ENCODE assay signal across 17 mouse cellular contexts in the genomic region with DNA sequence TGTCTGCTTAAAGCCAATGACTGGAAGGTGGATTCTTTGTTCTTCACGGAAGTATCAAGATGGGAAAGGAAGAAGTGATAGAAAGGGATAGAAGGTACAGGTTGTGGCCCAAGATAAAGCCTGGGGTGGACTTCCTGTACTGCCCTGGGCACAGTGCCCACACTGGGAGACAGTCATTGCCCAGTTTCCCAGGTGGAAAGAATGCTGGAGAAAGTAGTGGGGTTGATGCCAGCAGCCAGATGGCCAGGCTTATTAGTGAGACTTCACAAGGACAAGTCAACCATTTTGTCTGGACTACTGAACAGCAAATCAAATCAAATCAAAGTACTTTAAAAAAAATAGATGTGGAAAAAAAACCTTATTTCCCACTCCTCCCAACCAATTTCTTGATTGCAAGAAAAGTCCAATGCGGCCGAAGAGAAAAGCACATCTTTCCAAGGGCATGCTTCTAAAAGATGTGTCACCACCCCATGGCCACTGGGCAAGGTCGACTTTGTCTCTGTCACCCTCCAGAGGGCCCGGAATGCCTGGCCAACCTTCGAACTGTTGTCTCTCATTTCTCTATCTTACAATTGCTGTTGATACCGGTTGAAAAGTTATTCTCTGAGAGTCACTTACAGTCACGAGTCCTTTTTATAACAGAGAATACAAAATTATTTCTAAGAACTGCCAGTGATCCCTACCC.
DNase-seq lines count a peak whose midpoint lies in the region; TF ChIP-seq lines count a peak whose summit lies in the region.
"Had no signal": no experiment of that assay in that cellular context is flagged by ENCODE, and none has a peak within 500 bp of the region (broad histone marks: within the 10 kb centered on the region; RNA-seq: fewer than 3 reads in every experiment).

No protein-coding gene starts in this region.

- H3K27me3 ChIP-seq in kidney, adult 2 months (replicated peaks; ENCODE audit: control insufficient read depth, insufficient read depth, low read length) = no peaks in the 10 kb centered on the region
- H3K27me3 ChIP-seq: embryonic facial prominence, embryonic 15.5 days; limb, embryonic 13.5 days; liver, embryonic 15.5 days; midbrain, embryonic 13.5 days had no signal

- H3K4me3 ChIP-seq in kidney, adult 2 months (ENCODE audit: insufficient read depth, low read depth, low read length) = no peak overlapping the region
- H3K4me3 ChIP-seq: embryonic facial prominence, embryonic 15.5 days; limb, embryonic 13.5 days; liver, embryonic 15.5 days; midbrain, embryonic 13.5 days; myocyte had no signal

- peak; percentile 15 for DNase-seq in kidney, adult 2 months
- DNase-seq in kidney, postnatal 36 days = no peak
- DNase-seq in adrenal gland, postnatal 10 days = peak; percentile 54
- DNase-seq in cerebellum, adult 11-12 months = peak; percentile 97
- peak; percentile 97 for DNase-seq in cerebellum, postnatal 14 days
- DNase-seq in lung, postnatal 10 days = no peak
- no peak for DNase-seq in right cerebral cortex, adult 2 months (ENCODE audit: low spot score in 2 of 2)
- no peak for DNase-seq in right cerebral cortex, postnatal 14 days
- DNase-seq: kidney, adult 9 months; kidney, postnatal 25 days; layer of hippocampus, adult 9-11 months; thymus, postnatal 36 days had no signal

- no peaks in the 10 kb centered on the region for H3K4me1 ChIP-seq in kidney, adult 2 months (ENCODE audit: control insufficient read depth, insufficient read depth, low read length)
- H3K4me1 ChIP-seq: embryonic facial prominence, embryonic 15.5 days; limb, embryonic 13.5 days; liver, embryonic 15.5 days had no signal

- no peak for TF ChIP-seq POLR2A in kidney, adult 2 months (IDR thresholded peaks at IDR 0.05; ENCODE audit: low read depth, low read length)

- H3K36me3 ChIP-seq in kidney, adult 2 months (ENCODE audit: control insufficient read depth, insufficient read depth, low read length) = no peaks in the 10 kb centered on the region
- H3K36me3 ChIP-seq: embryonic facial prominence, embryonic 15.5 days; limb, embryonic 13.5 days; liver, embryonic 15.5 days; midbrain, embryonic 13.5 days had no signal

- H3K27ac ChIP-seq in kidney, adult 2 months (ENCODE audit: insufficient read depth, low read depth, low read length) = no peak overlapping the region
- H3K27ac ChIP-seq: embryonic facial prominence, embryonic 15.5 days; limb, embryonic 13.5 days; liver, embryonic 15.5 days; midbrain, embryonic 13.5 days had no signal

- WGBS in kidney, adult 2 months = 79% methylated on average over 8 of the region's 8 CpGs

- no peak for TF ChIP-seq CTCF in kidney, adult 2 months (conservative IDR thresholded peaks at IDR 0.05; ENCODE audit: insufficient read depth, insufficient read length, low read depth, low read length)

Comparison
In these comparisons a context has a peak if more than half of its experiments do, and no peak if none do; other contexts are left out.
1. DNase-seq: peak in kidney, adult 2 months (single experiment), adrenal gland, postnatal 10 days (single experiment), cerebellum, adult 11-12 months (single experiment) and cerebellum, postnatal 14 days (2 of 2); none in kidney, postnatal 36 days (0 of 2), lung, postnatal 10 days (single experiment), right cerebral cortex, adult 2 months (0 of 2) and right cerebral cortex, postnatal 14 days (single experiment).